Mouse (Mus musculus): Measurements from ENCODE around the gene Zfp367. TPM values are rescaled to one million over a fixed set of nuclear protein-coding genes. Genes with fewer than 3 reads are reported as not detected.

The Zfp367 gene
- polyA plus RNA-seq, 1 experiment from 2014 or later, result 7.6 TPM

DNA sequence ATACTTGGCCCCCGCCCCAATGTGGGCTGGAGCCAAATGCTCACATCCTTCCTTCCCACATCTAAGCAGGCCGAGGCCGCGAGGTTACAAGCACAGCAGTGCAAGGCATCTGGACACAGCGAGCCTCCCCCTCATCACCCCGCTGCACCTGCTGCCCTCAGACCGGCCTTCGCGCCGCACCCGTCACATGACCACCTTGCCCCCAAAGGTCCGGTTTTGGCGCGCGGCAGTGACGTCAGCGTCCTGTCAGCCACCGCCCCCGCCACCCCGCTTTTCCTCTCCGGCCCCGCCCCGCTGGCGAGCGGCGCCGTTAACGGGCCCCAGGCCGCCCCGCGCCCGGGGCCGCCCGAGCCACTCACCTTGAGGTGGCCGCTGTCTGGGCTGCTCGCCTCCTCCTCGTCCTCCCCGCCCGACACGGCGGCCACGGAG, 747 bp downstream of the Zfp367 start:
- H3K9ac ChIP-seq (replicated peaks; ENCODE audit: low read depth), result peak overlapping the region; percentile 37
- H3K27ac ChIP-seq (ENCODE audit: low read length), result peak overlapping the region; percentile 63
- H3K4me3 ChIP-seq (ENCODE audit: low read depth, low read length), result peak overlapping the region; percentile 64
- no peaks in the 10 kb centered on the region for H3K36me3 ChIP-seq (ENCODE audit: insufficient read depth, low read length)
- no peaks in the 10 kb centered on the region for H3K27me3 ChIP-seq (replicated peaks; ENCODE audit: insufficient read depth, low read length)
- WGBS, result 3% methylated on average over 29 of the region's 42 CpGs
- no peaks in the 10 kb centered on the region for H3K4me1 ChIP-seq (ENCODE audit: insufficient read depth, low read depth, low read length)
- peak overlapping the region; percentile 89 for H3K4me2 ChIP-seq (replicated peaks; ENCODE audit: low read depth, low read length)
- ATAC-seq, result peak; percentile 5
- DNase-seq (ENCODE audit: low spot score), result peak; percentile 92
- H3K9me3 ChIP-seq (ENCODE audit: low read length), result no peaks in the 10 kb centered on the region
- TF ChIP-seq CTCF (IDR thresholded peaks at IDR 0.05) (no peak), EP300 (IDR thresholded peaks at IDR 0.05) (no peak)

- no peak overlapping the region for H3K4me2 ChIP-seq (replicated peaks; ENCODE audit: low read depth, low read length)
- no peak overlapping the region for H3K9ac ChIP-seq (replicated peaks; ENCODE audit: low read depth)
- TF ChIP-seq EP300 (IDR thresholded peaks at IDR 0.05) (no peak), CTCF (IDR thresholded peaks at IDR 0.05) (no peak)
- H3K36me3 ChIP-seq (ENCODE audit: insufficient read depth, low read length), result no peaks in the 10 kb centered on the region
- H3K4me3 ChIP-seq (ENCODE audit: low read depth, low read length), result no peak overlapping the region
- DNase-seq (ENCODE audit: low spot score) (no peak), ATAC-seq (no peak)
- H3K27me3 ChIP-seq (replicated peaks; ENCODE audit: insufficient read depth, low read length), result no peaks in the 10 kb centered on the region
- no peak overlapping the region for H3K27ac ChIP-seq (ENCODE audit: low read length)
- no peaks in the 10 kb centered on the region for H3K4me1 ChIP-seq (ENCODE audit: insufficient read depth, low read depth, low read length)
- no peaks in the 10 kb centered on the region for H3K9me3 ChIP-seq (ENCODE audit: low read length)
- 42% methylated on average over 5 of the region's 5 CpGs for WGBS
These were observed 2.9 kb downstream of the Zfp367 start for GRCm38 (mm10) chr13:64150121-64150520.

GRCm38 (mm10) chr13:64129616-64130375, 23.2 kb downstream of the Zfp367 start:
- H3K27me3 ChIP-seq (replicated peaks; ENCODE audit: insufficient read depth, low read length), result no peaks in the 10 kb centered on the region
- no peaks in the 10 kb centered on the region for H3K36me3 ChIP-seq (ENCODE audit: insufficient read depth, low read length)
- 31% methylated on average over 15 of the region's 15 CpGs for WGBS
- DNase-seq (ENCODE audit: low spot score) (peak; percentile 66), ATAC-seq (peak; percentile 80)
- H3K9me3 ChIP-seq (ENCODE audit: low read length), result no peaks in the 10 kb centered on the region
- peak overlapping the region; percentile 60 for H3K4me3 ChIP-seq (ENCODE audit: low read depth, low read length)
- peak overlapping the region; percentile 37 for H3K9ac ChIP-seq (replicated peaks; ENCODE audit: low read depth)
- TF ChIP-seq CTCF (IDR thresholded peaks at IDR 0.05) (peak; percentile 66), EP300 (IDR thresholded peaks at IDR 0.05) (no peak)
- H3K27ac ChIP-seq (ENCODE audit: low read length), result peak overlapping the region; percentile 34
- peak overlapping the region; percentile 77 for H3K4me2 ChIP-seq (replicated peaks; ENCODE audit: low read depth, low read length)
- no peaks in the 10 kb centered on the region for H3K4me1 ChIP-seq (ENCODE audit: insufficient read depth, low read depth, low read length)

DNA sequence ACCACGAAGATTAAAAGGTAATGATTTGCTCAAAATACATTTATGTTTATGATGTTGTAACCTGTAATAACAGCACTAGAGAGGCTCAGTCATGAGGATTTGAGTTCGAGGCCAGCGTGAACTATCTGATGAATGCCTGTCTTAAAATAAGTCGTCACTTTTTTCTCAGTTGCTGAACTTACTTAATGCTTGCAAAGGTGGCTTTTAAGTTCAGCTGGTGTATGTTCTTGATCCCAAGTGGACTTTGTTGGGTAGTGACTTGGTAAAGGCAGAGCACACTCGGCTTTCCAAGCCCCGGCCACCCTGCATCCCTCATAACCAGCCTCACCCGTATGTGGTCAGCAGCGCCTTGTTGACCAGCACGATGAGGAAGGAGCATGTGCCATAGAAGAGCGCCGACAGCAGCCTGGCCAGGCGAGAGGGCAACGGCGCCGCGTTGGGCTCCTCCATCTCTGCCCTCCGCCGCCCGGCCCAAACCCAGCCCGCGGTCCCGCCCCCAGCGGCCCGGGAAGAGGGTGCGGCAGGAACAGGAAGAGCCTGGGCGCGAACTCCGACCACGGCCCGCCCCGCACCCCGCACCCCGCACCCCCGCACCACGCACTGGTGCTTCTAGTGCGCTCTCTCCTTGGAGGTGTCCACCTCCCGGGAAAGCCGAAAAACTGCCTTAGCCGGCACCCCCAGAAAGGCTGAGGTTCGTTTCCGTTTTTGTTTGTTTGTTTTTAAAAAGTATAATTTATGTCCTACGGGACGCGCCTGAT, 24.0 kb downstream of the Zfp367 start, which contains the start of gene Slc35d2:
TSS of gene Slc35d2 (minus strand) at position 511 of the 758 bp plus-strand sequence.
- peak; percentile 66 for DNase-seq (ENCODE audit: low spot score)
- Histone ChIP-seq H3K27ac (ENCODE audit: low read length) (peak within 1 kb of the TSS; percentile 34), H3K4me3 (ENCODE audit: low read depth, low read length) (peak within 1 kb of the TSS; percentile 60), H3K4me2 (replicated peaks; ENCODE audit: low read depth, low read length) (peak within 1 kb of the TSS; percentile 77), H3K27me3 (replicated peaks; ENCODE audit: insufficient read depth, low read length) (no peaks in the 10 kb centered on the region), H3K9ac (replicated peaks; ENCODE audit: low read depth) (peak within 1 kb of the TSS; percentile 37), H3K36me3 (ENCODE audit: insufficient read depth, low read length) (no peaks in the 10 kb centered on the region), H3K4me1 (ENCODE audit: insufficient read depth, low read depth, low read length) (no peaks in the 10 kb centered on the region), H3K9me3 (ENCODE audit: low read length) (no peaks in the 10 kb centered on the region)
- WGBS, result 7% methylated on average over 40 of the region's 44 CpGs
- TF ChIP-seq EP300 (IDR thresholded peaks at IDR 0.05), result no peak
- peak; percentile 41; the same call in 1 of the 2 replicates for TF ChIP-seq CTCF (IDR thresholded peaks at IDR 0.05)
- ATAC-seq, result peak; percentile 93

GRCm38 (mm10) chr13:64126316-64126715, 26.7 kb downstream of the Zfp367 start:
- peak; percentile 48; the same call in 1 of the 2 replicates for TF ChIP-seq EP300 (IDR thresholded peaks at IDR 0.05)
- TF ChIP-seq CTCF (IDR thresholded peaks at IDR 0.05), result no peak
- no peaks in the 10 kb centered on the region for H3K4me1 ChIP-seq (ENCODE audit: insufficient read depth, low read depth, low read length)
- WGBS, result 38% methylated on average over 4 of the region's 4 CpGs

DNA sequence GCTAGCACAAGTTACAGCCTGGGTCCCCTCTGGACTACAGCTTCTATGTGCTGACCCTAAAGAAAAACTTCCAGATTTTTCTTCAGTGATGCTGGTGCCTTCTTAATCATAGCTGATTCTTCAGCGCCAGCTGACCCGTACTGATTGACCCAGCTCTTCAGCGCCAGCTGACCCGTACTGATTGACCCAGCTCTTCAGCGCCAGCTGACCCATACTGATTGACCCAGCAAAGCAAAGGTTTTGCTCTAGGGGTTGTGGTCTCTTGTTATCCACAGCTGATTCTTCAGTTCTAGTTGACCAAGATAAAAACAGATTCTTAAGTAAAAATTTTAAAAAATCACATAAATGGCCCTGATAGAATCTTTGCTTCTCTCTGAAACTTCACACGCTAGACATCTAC, 28.1 kb downstream of the Zfp367 start:
- no peak overlapping the region for H3K4me2 ChIP-seq (replicated peaks; ENCODE audit: low read depth, low read length)
- DNase-seq (ENCODE audit: low spot score), result no peak
- no peaks in the 10 kb centered on the region for H3K4me1 ChIP-seq (ENCODE audit: insufficient read depth, low read depth, low read length)
- H3K4me3 ChIP-seq (ENCODE audit: low read depth, low read length), result no peak overlapping the region
- 95% methylated on average over 6 of the region's 6 CpGs for WGBS
- H3K27ac ChIP-seq (ENCODE audit: low read length), result no peak overlapping the region
- H3K9ac ChIP-seq (replicated peaks; ENCODE audit: low read depth), result no peak overlapping the region
- no peak for TF ChIP-seq EP300 (IDR thresholded peaks at IDR 0.05)
- no peak for TF ChIP-seq CTCF (IDR thresholded peaks at IDR 0.05)
- H3K9me3 ChIP-seq (ENCODE audit: low read length), result no peaks in the 10 kb centered on the region
- ATAC-seq, result no peak
- H3K27me3 ChIP-seq (replicated peaks; ENCODE audit: insufficient read depth, low read length), result no peaks in the 10 kb centered on the region
- H3K36me3 ChIP-seq (ENCODE audit: insufficient read depth, low read length), result no peaks in the 10 kb centered on the region

More at GRCm38 (mm10) chr13:64126316-64126715, 26.7 kb downstream of the Zfp367 start:
- Histone ChIP-seq H3K4me2 (replicated peaks; ENCODE audit: low read depth, low read length) (no peak overlapping the region), H3K27me3 (replicated peaks; ENCODE audit: insufficient read depth, low read length) (no peaks in the 10 kb centered on the region), H3K9me3 (ENCODE audit: low read length) (no peaks in the 10 kb centered on the region), H3K9ac (replicated peaks; ENCODE audit: low read depth) (no peak overlapping the region), H3K27ac (ENCODE audit: low read length) (no peak overlapping the region; the same call in 1 of the 2 replicates), H3K4me3 (ENCODE audit: low read depth, low read length) (no peak overlapping the region), H3K36me3 (ENCODE audit: insufficient read depth, low read length) (no peaks in the 10 kb centered on the region)
- DNase-seq (ENCODE audit: low spot score) (peak; percentile 81), ATAC-seq (peak; percentile 62)
